Mouse (Mus musculus) thymus, adult 2 months (tissue): ENCODE measurements at regions not wholly inside any gene's neighbourhood (a gene's known extent, or its start where the extent isn't known, plus 50 kb on each side); places are given as distances from the start of the nearest gene placed in this dataset.

Source experiments
- DNase-seq: peaks from one replicate; pipeline ENCODE4 v3.0.0; 2021
- H3K27ac ChIP-seq: fragments of 200-500 bp; 2 replicates; pipeline ENCODE4 v1.5.1; 2012; ENCODE audit warnings: low read length, control low read depth; ENCODE audit not compliant: control insufficient read depth, insufficient read depth
- H3K27me3 ChIP-seq: fragments of 200-500 bp; 2 replicates; pipeline ENCODE4 v1.6.1; 2012; ENCODE audit warnings: mild to moderate bottlenecking, low read length, moderate library complexity, mixed read lengths; ENCODE audit not compliant: control insufficient read depth, insufficient read depth
- H3K36me3 ChIP-seq: fragments of 200-500 bp; 2 replicates; pipeline ENCODE4 v1.6.1; 2012; ENCODE audit warnings: mild to moderate bottlenecking, low read length, moderate library complexity; ENCODE audit not compliant: control insufficient read depth, insufficient read depth
- H3K4me1 ChIP-seq: fragments of 200-500 bp; replicated peaks from 2 replicates; pipeline ENCODE4 v1.6.1; 2012; ENCODE audit warnings: low read length; ENCODE audit not compliant: control insufficient read depth, insufficient read depth
- H3K4me3 ChIP-seq: fragments of 200-500 bp; 2 replicates; pipeline ENCODE4 v1.5.1; 2012; ENCODE audit warnings: mild to moderate bottlenecking, low read length, control low read depth, moderate library complexity; ENCODE audit not compliant: control insufficient read depth, insufficient read depth
- CTCF ChIP-seq: fragments of 200-500 bp; IDR thresholded peaks from 2 replicates; pipeline ENCODE4 v1.5.1; 2012; ENCODE audit warnings: mild to moderate bottlenecking, control low read depth, low read length, moderate library complexity, borderline replicate concordance; ENCODE audit not compliant: control insufficient read depth, poor library complexity, insufficient read depth; ENCODE audit errors: extremely low read depth
- POLR2A ChIP-seq: fragments of 200-500 bp; IDR thresholded peaks from 2 replicates; pipeline ENCODE4 v1.6.1; 2012; ENCODE audit warnings: mild to moderate bottlenecking, low read length, control low read depth, moderate library complexity; ENCODE audit not compliant: control insufficient read depth, poor library complexity, insufficient read depth; ENCODE audit errors: extremely low read depth
- WGBS: fragments of 180-500 bp; shearing (Covaris S2); methylation state at CpG from one replicate; pipeline ENCODE4 v1.1.7; 2018; 5-methylcytosine and 5-hydroxymethylcytosine counted together

DNA sequence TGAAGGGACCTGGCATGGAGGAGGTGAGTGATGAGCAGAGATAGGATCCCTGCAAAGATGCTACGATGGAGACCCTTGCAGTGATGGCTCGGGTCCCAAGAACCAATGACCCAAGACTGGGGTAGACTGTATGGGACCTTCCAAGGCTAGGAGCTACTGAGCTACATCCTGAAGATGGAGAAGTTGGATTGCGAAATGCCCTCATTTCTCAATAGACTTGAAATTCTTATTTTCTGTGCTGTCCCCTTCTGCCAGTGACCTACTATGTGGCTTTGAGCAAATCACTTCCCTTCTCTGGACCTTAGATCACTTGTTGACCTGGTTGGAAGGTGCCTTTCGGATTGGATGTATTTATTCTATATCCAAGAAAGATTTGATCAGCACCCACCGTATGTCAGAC lies 88.9 kb downstream of the Nog start:
- DNase-seq, result no peak
- 93% methylated on average over 5 of the region's 5 CpGs for WGBS
- no peaks in the 10 kb centered on the region for H3K4me1 ChIP-seq

DNA sequence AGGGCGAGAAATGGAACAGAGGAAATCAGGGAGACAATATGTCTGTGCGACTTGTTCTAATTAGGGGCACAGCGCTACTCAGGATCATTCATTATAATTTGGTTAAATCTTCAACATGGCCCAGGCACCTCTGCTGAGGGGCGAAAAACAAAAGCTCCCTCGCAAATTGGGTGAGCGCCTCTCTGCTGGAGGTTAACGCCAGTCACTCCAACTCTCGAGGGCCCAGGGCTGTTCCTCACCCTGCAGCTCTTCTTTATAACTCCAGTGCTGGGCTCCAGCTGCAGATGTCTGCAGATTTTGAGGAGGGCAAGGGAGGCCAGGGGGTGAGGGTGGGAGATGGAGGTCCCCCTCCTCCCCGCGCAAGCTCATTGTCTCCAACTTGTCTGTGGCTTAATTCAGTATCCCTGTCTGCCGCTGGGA lies 92.6 kb downstream of the Nog start:
- no peaks in the 10 kb centered on the region for H3K36me3 ChIP-seq
- no peak overlapping the region for H3K4me3 ChIP-seq
- DNase-seq, result no peak
- H3K4me1 ChIP-seq, result no peaks in the 10 kb centered on the region
- no peaks in the 10 kb centered on the region for H3K27me3 ChIP-seq
- TF ChIP-seq CTCF (no peak), POLR2A (no peak)
- WGBS, result 59% methylated on average over 11 of the region's 11 CpGs
- H3K27ac ChIP-seq, result no peak overlapping the region

More for the DNA sequence above, 88.9 kb downstream of the Nog start:
- H3K27me3 ChIP-seq, result no peaks in the 10 kb centered on the region
- no peak overlapping the region for H3K27ac ChIP-seq
- no peak for TF ChIP-seq POLR2A
- no peak for TF ChIP-seq CTCF
- H3K36me3 ChIP-seq, result no peaks in the 10 kb centered on the region
- no peak overlapping the region for H3K4me3 ChIP-seq

DNA sequence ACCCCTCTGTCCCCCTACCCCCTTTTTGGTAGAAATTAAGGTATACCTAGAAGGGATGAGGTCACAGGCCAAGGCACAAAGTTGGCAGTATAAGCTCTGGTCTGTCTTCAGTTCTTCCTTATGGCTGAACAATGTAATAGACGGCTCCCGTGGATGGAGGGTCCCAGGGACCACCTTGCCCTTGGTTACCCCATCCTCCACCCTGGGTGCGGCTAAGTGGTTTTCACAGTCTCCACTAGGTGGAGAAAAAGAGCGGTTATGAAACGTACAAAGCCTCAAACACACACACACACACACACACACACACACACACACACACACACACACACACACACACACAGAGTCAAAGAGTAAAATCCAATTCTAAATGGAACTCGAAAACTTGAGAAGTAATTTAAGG lies 93.1 kb downstream of the Nog start:
- 60% methylated on average over 6 of the region's 6 CpGs for WGBS

DNA sequence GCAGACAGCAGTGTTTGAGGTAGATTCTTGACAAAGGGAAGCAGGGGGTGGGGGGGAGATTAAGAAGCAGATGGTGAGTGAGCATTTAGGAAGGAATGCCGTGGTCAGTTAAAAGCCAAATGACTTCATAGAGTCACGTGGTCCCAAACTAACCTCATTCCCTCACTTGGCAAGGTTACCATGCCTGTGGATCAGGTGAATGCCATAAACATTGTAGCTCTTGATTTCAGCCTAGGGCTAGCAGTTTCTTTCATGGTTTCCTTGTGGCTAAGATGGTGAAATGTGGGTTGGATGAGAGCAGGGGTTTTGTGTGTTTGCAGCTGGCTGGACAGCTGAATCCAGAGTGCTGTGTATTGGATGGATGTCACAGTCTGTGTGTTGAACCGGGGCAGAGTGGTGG lies 95.3 kb downstream of the Nog start:
- H3K4me3 ChIP-seq, result no peak overlapping the region
- 38% methylated on average over 3 of the region's 3 CpGs for WGBS
- no peak for DNase-seq
- no peak overlapping the region for H3K27ac ChIP-seq
- H3K36me3 ChIP-seq, result no peaks in the 10 kb centered on the region
- no peak for TF ChIP-seq POLR2A
- no peak for TF ChIP-seq CTCF
- H3K27me3 ChIP-seq, result no peaks in the 10 kb centered on the region
- H3K4me1 ChIP-seq, result no peaks in the 10 kb centered on the region

More for the DNA sequence above, 93.1 kb downstream of the Nog start:
- no peaks in the 10 kb centered on the region for H3K27me3 ChIP-seq
- DNase-seq, result no peak
- H3K36me3 ChIP-seq, result no peaks in the 10 kb centered on the region
- H3K4me1 ChIP-seq, result no peaks in the 10 kb centered on the region
- TF ChIP-seq POLR2A (no peak), CTCF (no peak)
- no peak overlapping the region for H3K4me3 ChIP-seq
- H3K27ac ChIP-seq, result no peak overlapping the region

DNA sequence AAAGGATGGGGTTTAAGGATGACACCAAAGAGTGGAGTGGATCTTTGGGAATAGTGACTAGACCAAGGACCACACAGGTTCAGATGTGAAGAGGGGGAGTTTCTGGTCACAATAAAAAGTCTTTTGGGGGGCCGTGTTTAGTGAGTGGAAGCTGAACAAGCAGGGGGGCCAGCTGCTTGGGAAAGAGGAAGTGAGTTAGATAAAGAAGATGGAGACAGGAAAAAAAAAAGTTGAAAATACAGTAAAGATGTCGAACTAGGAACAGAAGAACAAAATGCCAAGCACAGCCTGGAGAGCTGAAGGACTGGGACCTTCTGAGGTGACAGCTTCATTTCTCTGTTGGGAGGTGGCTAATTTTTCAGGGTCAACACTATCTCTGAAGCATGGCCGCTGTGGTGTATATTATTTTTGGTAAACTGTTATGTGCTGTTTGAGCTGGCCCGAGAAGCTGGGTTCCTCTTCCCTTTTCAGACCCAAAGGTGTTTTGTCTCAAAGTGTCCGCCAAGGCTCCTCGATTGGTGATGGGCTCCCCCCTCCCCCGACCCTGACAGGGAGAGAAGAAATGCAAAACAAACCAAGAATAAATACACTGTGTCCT lies 97.1 kb downstream of the Nog start:
- no peak overlapping the region for H3K4me3 ChIP-seq
- DNase-seq, result no peak
- 27% methylated on average over 7 of the region's 7 CpGs for WGBS
- H3K36me3 ChIP-seq, result no peaks in the 10 kb centered on the region
- no peaks in the 10 kb centered on the region for H3K27me3 ChIP-seq
- H3K4me1 ChIP-seq, result no peaks in the 10 kb centered on the region
- TF ChIP-seq CTCF (no peak), POLR2A (no peak)
- no peak overlapping the region for H3K27ac ChIP-seq

DNA sequence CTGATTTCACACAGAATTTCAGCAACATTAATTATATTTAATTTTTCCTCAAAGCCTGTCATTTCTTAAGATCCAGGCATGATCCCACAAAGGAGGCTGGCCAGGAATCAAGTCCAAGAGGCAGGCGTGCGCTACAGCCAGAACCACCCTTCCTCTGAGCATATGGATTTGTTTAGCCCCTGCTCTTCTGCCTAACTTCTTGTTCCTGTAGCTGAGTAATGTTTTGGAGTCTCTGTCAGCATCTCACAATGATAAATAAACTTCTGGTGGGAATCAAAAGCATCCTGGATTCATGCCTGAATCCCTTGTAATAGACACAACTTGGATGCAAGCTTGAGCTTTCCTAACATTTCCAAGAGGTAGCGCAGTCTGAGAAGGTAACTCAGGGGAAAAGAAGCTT lies 101.7 kb downstream of the Nog start:
- WGBS, result 94% methylated on average over 3 of the region's 3 CpGs
- H3K36me3 ChIP-seq, result no peaks in the 10 kb centered on the region
- no peak overlapping the region for H3K27ac ChIP-seq
- no peak overlapping the region for H3K4me3 ChIP-seq
- H3K27me3 ChIP-seq, result no peaks in the 10 kb centered on the region
- H3K4me1 ChIP-seq, result no peaks in the 10 kb centered on the region
- TF ChIP-seq CTCF, result no peak
- TF ChIP-seq POLR2A, result no peak
- DNase-seq, result no peak

DNA sequence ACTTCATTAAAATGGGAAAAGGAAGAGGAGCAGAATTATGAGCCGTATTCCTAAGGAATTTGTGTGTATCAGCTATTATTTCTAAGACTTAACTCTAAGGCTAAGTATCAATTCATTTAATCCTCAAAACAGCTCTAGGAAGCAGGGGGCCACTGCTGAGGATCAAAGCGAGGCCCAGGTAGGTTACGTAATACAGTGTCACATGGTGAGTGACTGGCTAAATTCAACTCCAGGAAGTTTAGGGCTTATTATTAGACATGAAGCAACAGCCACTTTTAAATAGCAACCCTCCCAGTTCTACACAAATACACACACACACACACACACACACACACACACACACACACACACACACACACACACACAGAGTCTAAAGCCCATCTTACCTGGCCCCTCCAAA lies 109.3 kb downstream of the Nog start:
- no peak for DNase-seq
- H3K27me3 ChIP-seq, result no peaks in the 10 kb centered on the region; the same call in 1 of the 2 replicates
- H3K27ac ChIP-seq, result no peak overlapping the region
- H3K36me3 ChIP-seq, result no peaks in the 10 kb centered on the region
- no peaks in the 10 kb centered on the region for H3K4me1 ChIP-seq
- no peak overlapping the region for H3K4me3 ChIP-seq
- TF ChIP-seq CTCF (no peak), POLR2A (no peak)
- WGBS, result 82% methylated on average over 3 of the region's 3 CpGs
